Mouse (Mus musculus) adrenal gland (tissue): ENCODE results near the gene Fau.

Source experiments
- intact Hi-C: fragments of 180-260 bp; cut with DNase I; formaldehyde crosslinking; loops from one replicate; pipeline ENCODE4 v1.15.1; 2025

Fau gene

GRCm38 (mm10) chr19:6069851-6070250 is 12.2 kb downstream of the Fau start:
- intact Hi-C loops: no loop called here

GRCm38 (mm10) chr19:6070571-6071250 is 13.1 kb downstream of the Fau start:
- intact Hi-C loops: no loop called here

- intact Hi-C loops: no loop called here
These were observed 13.6 kb downstream of the Fau start for GRCm38 (mm10) chr19:6071261-6071660.

DNA sequence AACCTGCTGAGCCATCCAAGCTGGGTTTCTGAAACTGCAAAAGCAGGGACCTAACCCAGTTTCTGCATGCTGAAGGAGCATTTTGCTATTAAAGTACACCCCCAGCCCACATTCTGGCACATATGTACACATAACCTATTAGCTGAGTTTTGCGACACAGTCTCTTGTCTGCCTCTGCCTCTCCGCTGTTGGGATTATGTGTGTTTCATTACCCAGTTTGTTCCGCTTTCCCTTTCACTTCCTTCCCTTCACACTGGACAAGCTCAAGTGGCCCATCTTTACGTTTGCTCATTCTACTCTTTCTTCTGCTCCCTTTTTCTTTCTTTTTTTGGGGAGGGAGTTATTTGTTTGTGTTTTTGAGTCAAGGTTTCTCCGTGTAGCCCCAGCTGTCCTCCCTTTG is 16.2 kb downstream of the Fau start:
- intact Hi-C loops: no loop called here

DNA sequence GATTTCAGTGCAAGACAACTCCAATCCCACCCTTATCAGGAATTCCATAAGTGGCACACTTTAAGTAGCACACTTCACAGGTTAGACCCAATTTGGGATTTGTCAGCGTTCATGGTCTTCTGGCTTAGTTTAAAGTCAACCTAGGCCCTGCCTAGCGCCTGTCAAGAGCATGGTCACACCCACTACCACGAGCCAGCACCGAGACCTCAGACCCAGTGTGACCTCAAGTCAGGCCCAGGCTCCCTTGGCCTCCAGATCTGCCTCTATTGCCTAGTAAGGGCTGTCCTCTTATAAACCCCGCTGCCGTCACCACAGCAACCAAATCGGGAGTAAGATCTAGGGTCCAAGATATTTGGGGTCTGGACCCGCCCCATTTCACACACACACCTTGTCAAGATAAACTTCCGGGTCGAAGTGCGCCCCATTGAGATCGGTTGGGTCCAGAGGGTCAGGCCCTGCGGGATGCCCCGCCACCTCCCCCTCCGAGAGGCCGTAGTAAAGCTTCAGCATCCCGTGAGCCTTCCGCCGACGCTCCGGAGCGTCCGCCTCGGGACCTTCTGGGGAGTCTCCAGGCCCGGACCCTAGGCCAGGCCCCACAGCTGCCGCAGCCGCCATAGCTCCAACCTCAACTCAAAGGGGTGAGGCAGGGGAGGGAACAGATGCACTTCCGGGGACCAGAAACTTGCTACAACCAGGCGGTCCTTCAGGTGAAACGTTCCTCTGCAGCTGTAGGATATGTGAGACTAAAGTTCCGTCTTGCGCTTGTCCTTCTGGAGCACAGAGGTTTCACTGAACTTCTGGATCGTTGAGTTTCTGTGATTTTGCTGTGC is 19.1 kb downstream of the Fau start, which contains the start of gene Vps51:
TSS of gene Vps51 (minus strand) at position 668 of the 830 bp plus-strand sequence.
- intact Hi-C loops: no loop called here

GRCm38 (mm10) chr19:6079983-6080480 is 22.4 kb downstream of the Fau start, which contains the start of gene Tmem262:
Tmem262 (plus strand) TSS chr19:6080033.
- intact Hi-C loops: no loop called here

DNA sequence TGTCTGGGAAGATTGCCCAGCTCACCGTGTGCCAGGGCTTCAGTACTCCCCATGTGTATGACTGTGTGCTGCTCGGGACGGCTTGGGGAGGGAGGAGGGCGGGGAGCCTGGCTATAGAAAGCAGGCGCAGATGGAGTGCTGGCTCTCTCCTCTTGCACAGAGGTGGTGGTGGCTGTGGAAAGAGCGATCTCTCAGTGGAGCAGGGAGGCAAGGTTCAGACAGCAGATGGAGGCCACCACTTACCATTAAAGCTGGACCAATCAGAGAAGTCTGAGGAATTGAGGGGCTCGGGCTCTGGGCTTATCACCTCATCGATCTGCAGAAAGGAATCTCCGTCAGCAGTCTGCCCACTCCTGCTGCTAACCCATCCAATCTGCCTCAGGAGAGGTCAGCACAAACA is 24.5 kb downstream of the Fau start, which contains the start of gene Gm28374:
TSS of gene Gm28374 (minus strand) at position 101 of the 400 bp plus-strand sequence.
- intact Hi-C loops: no loop called here

DNA sequence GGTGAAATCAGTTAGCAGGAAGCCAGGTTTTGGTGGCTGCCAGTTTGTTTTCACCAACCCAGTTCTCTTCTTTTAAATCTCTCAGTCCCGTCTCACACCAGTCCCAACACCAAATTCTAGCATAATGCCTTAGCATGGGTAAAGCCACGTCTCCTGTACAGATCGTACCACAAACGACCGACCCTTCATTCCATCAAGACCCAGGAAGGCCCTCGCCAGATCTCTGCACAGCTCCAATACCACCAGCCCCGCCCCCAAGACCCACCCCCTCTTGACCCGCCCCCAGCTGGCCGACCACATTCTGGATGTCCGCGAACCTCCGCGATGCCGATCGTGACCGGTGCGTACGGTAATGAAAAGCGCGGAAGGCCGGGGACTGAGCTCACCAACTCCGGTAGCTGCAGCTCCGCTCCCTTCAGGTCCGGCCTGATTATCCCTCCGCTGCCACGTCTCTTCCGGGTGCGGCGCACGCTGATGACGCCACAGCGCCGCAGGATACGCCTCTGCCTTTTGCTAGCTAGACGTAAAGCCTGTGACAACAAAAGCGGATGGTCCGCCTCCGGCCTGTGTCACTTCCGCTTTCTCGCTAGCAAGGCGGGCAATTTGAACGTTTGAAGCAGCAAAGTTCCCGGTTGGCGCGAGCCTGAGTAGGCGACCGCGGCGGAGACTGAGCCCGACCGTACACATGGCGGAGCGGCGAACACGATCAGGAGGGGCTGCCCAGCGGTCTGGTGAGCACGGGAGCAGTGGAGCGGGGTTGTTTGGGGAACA is 27.0 kb downstream of the Fau start, which contains the start of the genes Zfpl1 and Cdca5:
TSS of gene Zfpl1 (minus strand) at position 479 of the 771 bp plus-strand sequence.
TSS of gene Cdca5 (plus strand) at position 506 of the 771 bp plus-strand sequence.
- intact Hi-C loops: loop anchor here (5.0 kb wide), 1 partner anchor 38 kb away; no protein-coding TSS in a partner anchor

DNA sequence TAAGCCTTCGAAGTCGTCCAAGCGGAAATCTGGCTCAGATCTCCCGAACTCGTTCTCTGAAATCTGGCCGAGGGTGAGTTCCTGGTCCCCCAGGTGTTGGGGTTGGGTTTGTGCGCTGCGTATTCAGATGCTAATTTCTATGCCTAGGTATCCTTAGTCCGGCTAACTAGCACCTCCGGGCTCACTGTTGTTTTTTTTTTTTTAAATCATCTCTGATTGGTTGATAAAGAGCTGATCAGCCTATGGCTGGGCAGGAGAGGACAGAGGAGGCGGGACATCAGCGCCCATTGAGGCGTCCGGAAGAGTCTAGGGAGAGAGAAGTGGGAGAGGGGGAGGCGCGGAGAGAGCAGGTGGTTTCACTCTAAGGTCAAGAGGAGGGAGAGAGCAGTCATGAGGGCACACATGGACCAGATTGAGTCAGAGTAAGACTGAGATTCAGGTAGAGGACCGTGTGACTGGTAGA is 27.8 kb downstream of the Fau start:
- intact Hi-C loops: loop anchor here (5.0 kb wide), 1 partner anchor 37 kb away; no protein-coding TSS in a partner anchor

DNA sequence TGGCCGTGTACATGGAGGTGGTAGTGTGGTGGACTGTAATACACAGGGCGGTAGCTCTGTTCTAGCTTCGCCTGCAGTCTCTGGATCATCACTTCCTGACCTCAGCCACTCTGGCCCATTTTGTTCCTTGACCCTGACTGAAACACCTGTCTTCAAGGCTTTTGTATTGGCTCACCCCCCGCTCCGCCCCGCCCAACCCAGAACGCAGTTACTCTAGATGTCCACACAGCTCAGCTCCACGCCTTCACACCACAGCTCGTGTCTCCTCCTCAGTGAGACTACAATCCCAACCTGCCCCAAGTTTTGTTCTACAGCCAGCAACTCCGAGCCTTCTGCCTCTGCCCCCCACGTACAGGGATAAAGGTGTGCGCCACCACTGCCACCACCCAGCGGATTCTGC is 31.2 kb downstream of the Fau start:
- intact Hi-C loops: loop anchor here (5.0 kb wide), 1 partner anchor 33 kb away; no protein-coding TSS in a partner anchor

DNA sequence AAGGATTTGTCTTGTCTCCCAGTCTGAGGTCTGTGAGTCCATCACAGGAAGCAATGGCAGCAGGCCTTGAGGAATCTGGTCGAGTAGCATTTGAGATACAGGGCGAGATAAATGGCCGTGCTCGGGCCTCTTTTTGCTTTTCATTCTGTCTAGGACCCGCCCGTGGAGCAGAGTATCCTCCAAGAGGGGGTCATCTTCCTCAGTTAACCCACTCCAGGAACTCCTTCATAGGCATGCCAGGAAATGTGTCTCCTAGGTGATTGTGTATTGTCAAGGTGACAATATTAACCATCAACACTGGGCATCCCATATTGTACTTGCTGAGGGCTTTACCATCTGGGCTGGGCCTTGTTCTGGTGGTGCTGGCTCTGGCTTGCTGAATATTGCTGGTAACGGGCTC is 36.5 kb downstream of the Fau start, which contains the start of gene AC131692.1:
TSS of gene AC131692.1 (plus strand) at position 301 of the 400 bp plus-strand sequence.
- intact Hi-C loops: no loop called here

DNA sequence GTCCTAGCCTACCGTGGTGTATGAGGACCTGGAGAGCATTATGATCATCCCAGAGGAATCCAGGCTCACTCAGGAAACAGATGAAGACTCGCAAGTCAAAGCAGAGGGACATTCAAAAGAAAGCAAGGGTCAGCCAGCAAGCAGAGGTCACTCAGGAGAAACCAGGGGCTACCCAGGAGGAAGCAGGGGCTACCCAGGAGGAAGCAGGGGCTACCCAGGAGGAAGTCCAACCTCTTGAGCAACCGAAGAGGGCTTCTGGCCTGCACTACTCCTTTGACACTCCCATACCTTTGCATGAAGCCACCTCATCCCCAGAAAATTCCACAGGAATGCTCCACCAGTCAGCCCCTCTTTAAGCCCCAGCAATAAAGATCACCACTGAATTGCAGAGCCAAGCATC is 40.2 kb downstream of the Fau start:
- intact Hi-C loops: no loop called here

DNA sequence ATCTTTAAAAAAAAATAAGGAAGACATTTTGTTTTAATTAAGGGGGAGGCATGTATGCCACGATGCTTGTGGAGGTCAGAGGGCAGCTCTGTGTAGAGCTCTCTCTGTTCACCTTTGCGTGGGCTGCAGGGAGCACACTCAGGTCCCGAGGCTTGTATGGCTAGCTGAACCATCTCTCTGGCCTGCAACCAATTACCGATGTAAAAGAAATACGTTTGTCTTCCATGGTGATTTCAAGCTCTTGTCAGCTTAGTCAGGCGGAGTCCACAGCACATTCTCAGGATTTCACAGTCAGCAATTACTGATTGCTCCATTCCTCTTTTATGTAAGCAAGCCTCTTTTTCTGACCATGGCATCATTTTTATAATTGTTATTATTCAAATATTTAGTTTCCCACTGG is 43.5 kb downstream of the Fau start:
- intact Hi-C loops: no loop called here

DNA sequence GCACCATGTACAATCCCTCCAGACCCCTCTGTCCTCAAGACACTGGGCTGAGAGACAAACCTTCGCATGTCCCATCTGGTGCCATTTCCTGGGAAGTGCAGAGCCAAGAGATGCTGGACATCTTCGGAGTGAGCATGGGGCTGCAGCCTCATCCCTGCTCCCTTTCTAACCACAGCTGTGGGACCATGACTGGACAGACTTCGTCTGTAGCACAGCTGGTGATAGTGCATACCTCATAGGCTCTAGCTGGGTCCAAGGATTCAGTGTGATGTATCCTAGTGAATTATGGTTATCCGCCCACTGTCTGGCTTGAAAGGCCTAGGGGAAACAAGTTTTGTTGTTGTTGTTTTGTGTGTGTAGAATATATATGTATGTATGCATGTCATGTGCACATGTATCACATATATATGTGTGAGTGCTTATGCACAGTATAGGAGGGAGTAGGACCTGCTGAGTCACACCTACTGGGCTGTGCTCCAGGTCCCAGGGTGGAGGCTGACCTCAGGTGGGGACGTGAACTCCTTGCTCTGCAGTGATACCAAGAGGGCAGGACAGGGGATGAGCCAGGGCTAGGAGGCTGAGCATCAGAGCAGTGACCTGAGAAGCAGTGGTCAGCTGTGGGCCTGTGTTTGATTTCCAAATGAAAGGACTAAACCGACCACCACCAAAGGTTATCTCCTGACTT is 44.7 kb downstream of the Fau start:
- intact Hi-C loops: no loop called here

GRCm38 (mm10) chr19:6104476-6104875 is 46.8 kb downstream of the Fau start:
- intact Hi-C loops: no loop called here

- intact Hi-C loops: no loop called here
These were observed 47.9 kb downstream of the Fau start, which contains the start of gene Naaladl1 for GRCm38 (mm10) chr19:6105586-6105985. Naaladl1 (plus strand) TSS chr19:6105782.
